Mouse (Mus musculus) neural tube, embryonic 14.5 days (tissue): Measurements from ENCODE around the gene Akap6. TPM values are rescaled to one million over a fixed set of nuclear protein-coding genes. Genes with fewer than 3 reads are reported as not detected.

ENCODE experiments used
- ATAC-seq: fragments of 200-750 bp; cut with Nextera tagmentation; 2 replicates; pipeline ENCODE4 v1.8.0; 2017; ENCODE audit warnings: low read depth, mild to moderate bottlenecking, moderate TSS enrichment, moderate library complexity
- H3K27ac ChIP-seq: fragments of 300-500 bp; sonication (generic); 2 replicates; pipeline ENCODE4 v1.5.1; 2014; ENCODE audit warnings: low read depth, mild to moderate bottlenecking, control low read depth, low read length, moderate library complexity, mixed read lengths
- H3K27me3 ChIP-seq: fragments of 300-500 bp; sonication (generic); 2 replicates; pipeline ENCODE4 v1.6.1; 2014; ENCODE audit warnings: low read length; ENCODE audit not compliant: control insufficient read depth, insufficient read depth
- H3K36me3 ChIP-seq: fragments of 300-500 bp; sonication (generic); 2 replicates; pipeline ENCODE4 v1.6.1; 2014; ENCODE audit warnings: low read length, mixed read lengths; ENCODE audit not compliant: control insufficient read depth, insufficient read depth
- H3K4me1 ChIP-seq: fragments of 300-500 bp; sonication (generic); 2 replicates; pipeline ENCODE4 v1.6.1; 2014; ENCODE audit warnings: low read length; ENCODE audit not compliant: control insufficient read depth, insufficient read depth
- H3K4me2 ChIP-seq: fragments of 300-500 bp; sonication (generic); 2 replicates; pipeline ENCODE4 v1.6.1; 2014; ENCODE audit warnings: mild to moderate bottlenecking, low read depth, low read length, control low read depth
- H3K4me3 ChIP-seq: fragments of 300-500 bp; sonication (generic); 2 replicates; pipeline ENCODE4 v1.5.1; 2014; ENCODE audit warnings: low read depth, low read length, control low read depth, mixed read lengths
- H3K9ac ChIP-seq: fragments of 300-500 bp; sonication (generic); replicated peaks from 2 replicates; pipeline ENCODE4 v1.6.1; 2014; ENCODE audit warnings: low read depth, mild to moderate bottlenecking, control low read depth, low read length, mixed read lengths
- H3K9me3 ChIP-seq: fragments of 300-500 bp; sonication (generic); 2 replicates; pipeline ENCODE4 v1.6.1; 2016; ENCODE audit warnings: low read length; ENCODE audit not compliant: control insufficient read depth
- WGBS: fragments of 180-500 bp; shearing (Covaris S2); extraction: QIAGEN DNeasy Blood & Tissue Kit; methylation state at CpG from one replicate; pipeline ENCODE4 v1.1.7; 2014; 5-methylcytosine and 5-hydroxymethylcytosine counted together
- polyA plus RNA-seq: library from polyadenylated mRNA; unstranded; fragments of >200 nt; fragmentation: Nextera tagmentation; extraction: Ambion mirVana; gene quantifications from 2 replicates; pipeline ENCODE4 v1.2.1, GENCODE M21; 2014

The Akap6 gene
- polyA plus RNA-seq, 1 experiment from 2014 or later, result 44.0 TPM

GRCm38 (mm10) chr12:52847020-52847419, 147.8 kb downstream of the Akap6 start:
- no peak overlapping the region for H3K27ac ChIP-seq
- H3K27me3 ChIP-seq, result no peaks in the 10 kb centered on the region
- WGBS, result 66% methylated on average over 4 of the region's 4 CpGs
- H3K4me3 ChIP-seq, result no peak overlapping the region
- H3K36me3 ChIP-seq, result no peaks in the 10 kb centered on the region
- H3K4me1 ChIP-seq, result peaks cover 8% of the 10 kb centered on the region
- no peak overlapping the region for H3K4me2 ChIP-seq
- no peaks in the 10 kb centered on the region for H3K9me3 ChIP-seq
- no peak overlapping the region for H3K9ac ChIP-seq
- ATAC-seq, result no peak

- peak; percentile 90 for ATAC-seq
Observed at GRCm38 (mm10) chr12:52847830-52848518, 148.8 kb downstream of the Akap6 start.

GRCm38 (mm10) chr12:52848519-52848855, 149.3 kb downstream of the Akap6 start:
- Histone ChIP-seq H3K4me2 (no peak overlapping the region), H3K27ac (peak overlapping the region; percentile 55; the same call in 1 of the 2 replicates), H3K4me3 (no peak overlapping the region), H3K27me3 (no peaks in the 10 kb centered on the region), H3K9ac (no peak overlapping the region), H3K4me1 (peaks cover 8% of the 10 kb centered on the region), H3K36me3 (no peaks in the 10 kb centered on the region), H3K9me3 (no peaks in the 10 kb centered on the region)
- peak; percentile 58 for ATAC-seq
- 78% methylated on average over 6 of the region's 7 CpGs for WGBS

More at GRCm38 (mm10) chr12:52847830-52848518, 148.8 kb downstream of the Akap6 start:
- H3K36me3 ChIP-seq, result no peaks in the 10 kb centered on the region
- no peak overlapping the region for H3K4me3 ChIP-seq
- peaks cover 8% of the 10 kb centered on the region for H3K4me1 ChIP-seq
- no peak overlapping the region for H3K4me2 ChIP-seq
- peak overlapping the region; percentile 55; the same call in 1 of the 2 replicates for H3K27ac ChIP-seq
- WGBS, result 40% methylated on average over 14 of the region's 14 CpGs
- H3K9me3 ChIP-seq, result no peaks in the 10 kb centered on the region
- H3K27me3 ChIP-seq, result no peaks in the 10 kb centered on the region
- no peak overlapping the region for H3K9ac ChIP-seq

- peaks cover 8% of the 10 kb centered on the region for H3K4me1 ChIP-seq
- H3K27ac ChIP-seq, result no peak overlapping the region
- H3K4me2 ChIP-seq, result no peak overlapping the region
- no peak overlapping the region for H3K9ac ChIP-seq
- no peaks in the 10 kb centered on the region for H3K9me3 ChIP-seq
- WGBS, result 82% methylated on average over 4 of the region's 4 CpGs
- H3K4me3 ChIP-seq, result no peak overlapping the region
- H3K27me3 ChIP-seq, result no peaks in the 10 kb centered on the region
- H3K36me3 ChIP-seq, result no peaks in the 10 kb centered on the region
- no peak for ATAC-seq
Observed at GRCm38 (mm10) chr12:52849297-52849696, 150.1 kb downstream of the Akap6 start.

- no peak for ATAC-seq
- no peaks in the 10 kb centered on the region for H3K36me3 ChIP-seq
- H3K4me3 ChIP-seq, result no peak overlapping the region
- no peaks in the 10 kb centered on the region for H3K27me3 ChIP-seq
- H3K4me2 ChIP-seq, result no peak overlapping the region
- H3K27ac ChIP-seq, result no peak overlapping the region; the same call in 1 of the 2 replicates
- 41% methylated on average over 7 of the region's 7 CpGs for WGBS
- H3K9me3 ChIP-seq, result no peaks in the 10 kb centered on the region
- no peak overlapping the region for H3K9ac ChIP-seq
- peaks cover 8% of the 10 kb centered on the region for H3K4me1 ChIP-seq
Observed at GRCm38 (mm10) chr12:52850332-52851036, 151.3 kb downstream of the Akap6 start.

- Histone ChIP-seq H3K36me3 (no peaks in the 10 kb centered on the region), H3K4me2 (no peak overlapping the region), H3K9ac (no peak overlapping the region), H3K9me3 (no peaks in the 10 kb centered on the region), H3K27ac (no peak overlapping the region), H3K4me1 (peaks cover 8% of the 10 kb centered on the region), H3K27me3 (no peaks in the 10 kb centered on the region), H3K4me3 (no peak overlapping the region)
- WGBS, result 82% methylated on average over 5 of the region's 5 CpGs
- no peak for ATAC-seq
Observed at GRCm38 (mm10) chr12:52851221-52851620, 152.0 kb downstream of the Akap6 start.

GRCm38 (mm10) chr12:52854236-52854679, 155.1 kb downstream of the Akap6 start:
- no peak for ATAC-seq
- H3K27ac ChIP-seq, result no peak overlapping the region
- no peak overlapping the region for H3K9ac ChIP-seq
- H3K9me3 ChIP-seq, result no peaks in the 10 kb centered on the region
- no peak overlapping the region for H3K4me2 ChIP-seq
- H3K4me3 ChIP-seq, result no peak overlapping the region
- H3K27me3 ChIP-seq, result no peaks in the 10 kb centered on the region
- H3K4me1 ChIP-seq, result no peaks in the 10 kb centered on the region
- 77% methylated on average over 7 of the region's 7 CpGs for WGBS
- H3K36me3 ChIP-seq, result no peaks in the 10 kb centered on the region

GRCm38 (mm10) chr12:52856104-52856503, 156.9 kb downstream of the Akap6 start:
- H3K4me2 ChIP-seq, result no peak overlapping the region
- no peaks in the 10 kb centered on the region for H3K4me1 ChIP-seq
- no peak overlapping the region for H3K9ac ChIP-seq
- no peak overlapping the region for H3K4me3 ChIP-seq
- no peaks in the 10 kb centered on the region for H3K9me3 ChIP-seq
- H3K27ac ChIP-seq, result no peak overlapping the region
- no peak for ATAC-seq
- H3K27me3 ChIP-seq, result no peaks in the 10 kb centered on the region
- 62% methylated on average over 1 of the region's 1 CpGs for WGBS
- H3K36me3 ChIP-seq, result no peaks in the 10 kb centered on the region

- H3K36me3 ChIP-seq, result no peaks in the 10 kb centered on the region
- H3K4me3 ChIP-seq, result no peak overlapping the region
- H3K27ac ChIP-seq, result no peak overlapping the region
- H3K4me1 ChIP-seq, result no peaks in the 10 kb centered on the region
- ATAC-seq, result no peak
- H3K27me3 ChIP-seq, result no peaks in the 10 kb centered on the region
- no peak overlapping the region for H3K4me2 ChIP-seq
- H3K9me3 ChIP-seq, result no peaks in the 10 kb centered on the region
- H3K9ac ChIP-seq, result no peak overlapping the region
- WGBS, result 91% methylated on average over 4 of the region's 4 CpGs
Observed at GRCm38 (mm10) chr12:52857306-52857705, 158.1 kb downstream of the Akap6 start.
